9 mouse cellular contexts compared by ENCODE assay signal in genomic region chr7:63896276-63896967, GRCm38 (mm10). TPM values are rescaled to one million over a fixed set of nuclear protein-coding genes. Genes with fewer than 3 reads are reported as not detected.
A peak's percentile ranks its signal among the peaks of the same experiment; 100 is the strongest.
DNase-seq lines count a peak whose midpoint lies in the region; ATAC-seq and TF ChIP-seq lines count a peak whose summit lies in the region.
"Had no signal": no experiment of that assay in that cellular context is flagged by ENCODE, and none has a peak within 500 bp of the region (broad histone marks: within the 10 kb centered on the region; RNA-seq: fewer than 3 reads in every experiment).

No protein-coding gene starts in this region.

- ATAC-seq in kidney, embryonic 16.5 days (ENCODE audit: low FRiP score, low TSS enrichment) = peak; percentile 44
- no peak for ATAC-seq in heart, embryonic 14.5 days (ENCODE audit: insufficient number of reproducible peaks, insufficient read depth, low FRiP score, low read depth)
- ATAC-seq in liver, postnatal 0 days = peak; percentile 7; the same call in 1 of the 2 replicates
- no peak for ATAC-seq in erythroid progenitor cell, adult 5-6 weeks (replicated peaks; ENCODE audit: low FRiP score, poor library complexity, severe bottlenecking)

- TF ChIP-seq CTCF in liver, postnatal 0 days (IDR thresholded peaks at IDR 0.05; ENCODE audit: low read depth) = no peak

- H3K27ac ChIP-seq in kidney, embryonic 16.5 days (ENCODE audit: low read length) = peak overlapping the region; percentile 79; the same call in 1 of the 2 replicates
- peak overlapping the region in 1 of 2 experiments; percentile 75; a peak in 2 of 4 replicates for H3K27ac ChIP-seq in heart, embryonic 14.5 days (replicated peaks in 1 of 2; ENCODE audit: control insufficient read depth in 1 of 2, insufficient read depth in 1 of 2, low read depth in 2 of 2, low read length in 2 of 2)
- H3K27ac ChIP-seq in liver, postnatal 0 days (ENCODE audit: low read depth) = peak overlapping the region; percentile 99

- H3K9me3 ChIP-seq in kidney, embryonic 16.5 days (ENCODE audit: low read length) = no peaks in the 10 kb centered on the region
- H3K9me3 ChIP-seq in heart, embryonic 14.5 days (ENCODE audit: control insufficient read depth, low read length) = no peaks in the 10 kb centered on the region
- H3K9me3 ChIP-seq in liver, postnatal 0 days (ENCODE audit: low read length) = no peaks in the 10 kb centered on the region

- peaks cover 23% of the 10 kb centered on the region for H3K4me1 ChIP-seq in kidney, embryonic 16.5 days (ENCODE audit: insufficient read depth, low read length)
- H3K4me1 ChIP-seq in heart, embryonic 14.5 days (ENCODE audit: control insufficient read depth in 2 of 2, insufficient read depth in 2 of 2, low read length in 2 of 2) = peaks cover 9 to 29% of the 10 kb centered on the region in 2 experiments
- peaks cover 64% of the 10 kb centered on the region for H3K4me1 ChIP-seq in liver, postnatal 0 days (ENCODE audit: insufficient read depth)

- WGBS in kidney, embryonic 16.5 days = 22% methylated on average over 16 of the region's 17 CpGs
- WGBS in heart, embryonic 14.5 days = 19% methylated on average over 17 of the region's 17 CpGs
- WGBS in liver, postnatal 0 days (ENCODE audit: insufficient replicate concordance) = 13% methylated on average over 17 of the region's 17 CpGs

- H3K4me2 ChIP-seq in kidney, embryonic 16.5 days (replicated peaks; ENCODE audit: low read depth, low read length) = peak overlapping the region; percentile 78
- peak overlapping the region; percentile 86 for H3K4me2 ChIP-seq in heart, embryonic 14.5 days (ENCODE audit: low read length)
- peak overlapping the region; percentile 75 for H3K4me2 ChIP-seq in liver, postnatal 0 days (ENCODE audit: low read depth, low read length)

- no peak for DNase-seq in kidney, adult 8-10 months
- peak; percentile 55 to 64 for DNase-seq in cerebellum, postnatal 25 days
- peak; percentile 48 for DNase-seq in liver, postnatal 0 days
- DNase-seq in natural killer cell, adult 2 months (ENCODE audit: low spot score in 2 of 2) = no peak
- no peak for DNase-seq in right cerebral cortex, postnatal 25 days

- no peaks in the 10 kb centered on the region for H3K36me3 ChIP-seq in kidney, embryonic 16.5 days (ENCODE audit: insufficient read depth, low read length)
- H3K36me3 ChIP-seq in heart, embryonic 14.5 days (ENCODE audit: control insufficient read depth, insufficient read depth, low read length) = peaks cover under 1% of the 10 kb centered on the region; the same call in 1 of the 2 replicates
- peaks cover 3% of the 10 kb centered on the region for H3K36me3 ChIP-seq in liver, postnatal 0 days (replicated peaks; ENCODE audit: insufficient read depth, low read length)

- peak overlapping the region; percentile 43 for H3K4me3 ChIP-seq in kidney, embryonic 16.5 days (ENCODE audit: low read length)
- peak overlapping the region; percentile 35 to 40 for H3K4me3 ChIP-seq in heart, embryonic 14.5 days (ENCODE audit: control insufficient read depth in 1 of 2, insufficient read depth in 1 of 2, low read depth in 1 of 2, low read length in 2 of 2)
- H3K4me3 ChIP-seq in liver, postnatal 0 days (ENCODE audit: low read depth, low read length) = peak overlapping the region; percentile 37

- H3K27me3 ChIP-seq in kidney, embryonic 16.5 days (ENCODE audit: insufficient read depth, low read length) = no peaks in the 10 kb centered on the region
- no peaks in the 10 kb centered on the region for H3K27me3 ChIP-seq in heart, embryonic 14.5 days (ENCODE audit: control insufficient read depth, insufficient read depth, low read length)
- no peaks in the 10 kb centered on the region for H3K27me3 ChIP-seq in liver, postnatal 0 days (ENCODE audit: insufficient read depth, low read length)

- no peak for TF ChIP-seq EP300 in liver, postnatal 0 days (IDR thresholded peaks at IDR 0.05; ENCODE audit: low read depth)

- peak overlapping the region; percentile 70 for H3K9ac ChIP-seq in kidney, embryonic 16.5 days (replicated peaks; ENCODE audit: low read length)
- peak overlapping the region; percentile 71 for H3K9ac ChIP-seq in heart, embryonic 14.5 days (ENCODE audit: low read length)
- peak overlapping the region; percentile 64 for H3K9ac ChIP-seq in liver, postnatal 0 days (replicated peaks)

RNA-seq across cellular contexts. Expression of gene E030018B13Rik, which starts 20.2 kb away (rescaled TPM):
- polyA plus RNA-seq in kidney, embryonic 16.5 days (2015; fragmentation: Nextera tagmentation; extraction: Ambion mirVana) = not detected in 2 replicates
- polyA plus RNA-seq in heart, embryonic 14.5 days (2014; fragmentation: Nextera tagmentation; extraction: Ambion mirVana) = not detected in 2 replicates
- 0.14 TPM in 1 of 2 replicates, not detected in the other for polyA plus RNA-seq in liver, postnatal 0 days (2015; fragmentation: Nextera tagmentation; extraction: Ambion mirVana)
- not detected in 2 replicates for total RNA-seq in erythroid progenitor cell, adult 5-6 weeks (2015; ENCODE audit: low replicate concordance)
- total RNA-seq in erythroid progenitor cell, adult 5-6 weeks (2017; ENCODE audit: low replicate concordance) = not detected in 2 replicates
- total RNA-seq: adrenal gland, postnatal 36 days had no signal

RNA-seq across cellular contexts. Expression of gene Klf13, which starts 42.3 kb away (rescaled TPM):
- polyA plus RNA-seq in kidney, embryonic 16.5 days (2015; fragmentation: Nextera tagmentation; extraction: Ambion mirVana) = 23.2 and 23.7 TPM in 2 replicates
- 25.1 and 26.7 TPM in 2 replicates for polyA plus RNA-seq in heart, embryonic 14.5 days (2014; fragmentation: Nextera tagmentation; extraction: Ambion mirVana)
- 25.5 and 25.7 TPM in 2 replicates for polyA plus RNA-seq in liver, postnatal 0 days (2015; fragmentation: Nextera tagmentation; extraction: Ambion mirVana)
- 41.8 and 46.9 TPM in 2 replicates for total RNA-seq in erythroid progenitor cell, adult 5-6 weeks (2015; ENCODE audit: low replicate concordance)
- total RNA-seq in erythroid progenitor cell, adult 5-6 weeks (2017; ENCODE audit: low replicate concordance) = 53.8 and 60.1 TPM in 2 replicates

Comparison
In these comparisons a context has a peak if more than half of its experiments do, and no peak if none do; other contexts are left out.
1. ATAC-seq: peak in kidney, embryonic 16.5 days (single experiment) and liver, postnatal 0 days (single experiment); none in heart, embryonic 14.5 days (single experiment) and erythroid progenitor cell, adult 5-6 weeks (single experiment).
2. DNase-seq: peak in cerebellum, postnatal 25 days (2 of 2) and liver, postnatal 0 days (single experiment); none in kidney, adult 8-10 months (0 of 2), natural killer cell, adult 2 months (0 of 2) and right cerebral cortex, postnatal 25 days (single experiment).
3. Peak in every context shown above with its lines, with median percentiles within 50 percentile points of each other: H3K4me2 ChIP-seq, H3K4me3 ChIP-seq and H3K9ac ChIP-seq.